Mouse (Mus musculus): ENCODE measurements around the gene Inmt.
A peak's percentile ranks its signal among the peaks of the same experiment; 100 is the strongest.
"Not testable (repeated sequence)": the region's sequence is repeated elsewhere in the genome, so short reads cannot be mapped to it uniquely, and the experiment has no call there.

The Inmt gene

GRCm38 (mm10) chr6:55174741-55175181 lies at the start of gene Inmt:
Gene Inmt (minus strand): TSS chr6:55175043.
- DNase-seq (ENCODE audit: inconsistent ontology term) = no peak

- DNase-seq (ENCODE audit: inconsistent ontology term) = no peak
These were observed 49.1 kb upstream of the Inmt start for GRCm38 (mm10) chr6:55223986-55224385.

GRCm38 (mm10) chr6:55218232-55218631 lies 43.4 kb upstream of the Inmt start:
- DNase-seq (ENCODE audit: inconsistent ontology term) = no peak

- DNase-seq (ENCODE audit: inconsistent ontology term) = no peak
These were observed 39.7 kb upstream of the Inmt start for GRCm38 (mm10) chr6:55214541-55214940.

GRCm38 (mm10) chr6:55210423-55211365 lies 35.9 kb upstream of the Inmt start:
- DNase-seq (ENCODE audit: inconsistent ontology term) = no peak

- no peak for DNase-seq (ENCODE audit: inconsistent ontology term)
These were observed 32.9 kb upstream of the Inmt start for GRCm38 (mm10) chr6:55207786-55208185.

- no peak for DNase-seq (ENCODE audit: inconsistent ontology term)
These were observed 29.1 kb upstream of the Inmt start for GRCm38 (mm10) chr6:55203931-55204330.

GRCm38 (mm10) chr6:55202913-55203910 lies 28.4 kb upstream of the Inmt start, which contains the start of gene Mindy4:
Gene Mindy4 (plus strand): TSS chr6:55203383.
- peak; percentile 96 for DNase-seq (ENCODE audit: inconsistent ontology term)

GRCm38 (mm10) chr6:55199047-55199446 lies 24.2 kb upstream of the Inmt start:
- no peak for DNase-seq (ENCODE audit: inconsistent ontology term)

GRCm38 (mm10) chr6:55193171-55193570 lies 18.3 kb upstream of the Inmt start:
- DNase-seq (ENCODE audit: inconsistent ontology term) = no peak

GRCm38 (mm10) chr6:55191537-55191936 lies 16.7 kb upstream of the Inmt start:
- DNase-seq (ENCODE audit: inconsistent ontology term) = no peak

GRCm38 (mm10) chr6:55189406-55189805 lies 14.6 kb upstream of the Inmt start:
- no peak for DNase-seq (ENCODE audit: inconsistent ontology term)

GRCm38 (mm10) chr6:55187827-55188226 lies 13.0 kb upstream of the Inmt start:
- DNase-seq (ENCODE audit: inconsistent ontology term) = not testable (repeated sequence)

GRCm38 (mm10) chr6:55182655-55183430 lies 8.0 kb upstream of the Inmt start:
- DNase-seq (ENCODE audit: inconsistent ontology term) = no peak

- peak; percentile 66 for DNase-seq (ENCODE audit: inconsistent ontology term)
These were observed 4.7 kb upstream of the Inmt start for GRCm38 (mm10) chr6:55179560-55179959.

GRCm38 (mm10) chr6:55177060-55177732 lies 2.4 kb upstream of the Inmt start:
- DNase-seq (ENCODE audit: inconsistent ontology term) = no peak

GRCm38 (mm10) chr6:55175892-55176291 lies 1.0 kb upstream of the Inmt start:
- DNase-seq (ENCODE audit: inconsistent ontology term) = no peak

- DNase-seq (ENCODE audit: inconsistent ontology term) = no peak
These were observed 613 bp upstream of the Inmt start for GRCm38 (mm10) chr6:55175456-55175855.

GRCm38 (mm10) chr6:55173941-55174349 lies 898 bp downstream of the Inmt start:
- DNase-seq (ENCODE audit: inconsistent ontology term) = no peak

GRCm38 (mm10) chr6:55173171-55173570 lies 1.7 kb downstream of the Inmt start:
- DNase-seq (ENCODE audit: inconsistent ontology term) = no peak

- DNase-seq (ENCODE audit: inconsistent ontology term) = no peak
These were observed 3.2 kb downstream of the Inmt start for GRCm38 (mm10) chr6:55171638-55172037.

Data from Muller cell, postnatal 12 days (primary cell).